Mouse (Mus musculus): ENCODE measurements around the gene Dmrtc2. TPM values are rescaled to one million over a fixed set of nuclear protein-coding genes. Genes with fewer than 3 reads are reported as not detected.

Gene Dmrtc2
- total RNA-seq, 2 experiments from 2014 or later, result not detected

- no peak for DNase-seq
- H3K27ac ChIP-seq, result no peak overlapping the region
- no peak overlapping the region for H3K4me3 ChIP-seq
- intact Hi-C loops (cut with DNase I), result loop anchor here (10.0 kb wide), 1 partner anchor 768 kb away; the partner anchor contains the start of gene Zfp112
- no peak for TF ChIP-seq CTCF (IDR thresholded peaks at IDR 0.05)
Measured at GRCm38 (mm10) chr7:24882416-24883199, 12.8 kb downstream of the Dmrtc2 start.

- peak; percentile 78 for TF ChIP-seq CTCF (IDR thresholded peaks at IDR 0.05)
- Histone ChIP-seq H3K4me3 (peak within 1 kb of the TSS; percentile 94), H3K27ac (peak within 1 kb of the TSS; percentile 96)
- intact Hi-C loops (cut with DNase I), result loop anchor here (2.0 to 10.0 kb wide), 2 partner anchors 87 to 769 kb away; partner anchors contain the start of gene Zfp112
- DNase-seq, result peak; percentile 99
Measured at GRCm38 (mm10) chr7:24883896-24884692, 14.2 kb downstream of the Dmrtc2 start, which contains the start of gene Rps19. Gene Rps19, plus strand, starts transcription at chr7:24884371.

- Histone ChIP-seq H3K27ac (peak overlapping the region; percentile 96), H3K4me3 (peak overlapping the region; percentile 94)
- intact Hi-C loops (cut with DNase I), result loop anchor here (2.0 to 10.0 kb wide), 2 partner anchors 86 to 770 kb away; partner anchors contain the start of gene Zfp112
- no peak for TF ChIP-seq CTCF (IDR thresholded peaks at IDR 0.05)
- DNase-seq, result no peak
Measured at GRCm38 (mm10) chr7:24884693-24885291, 14.9 kb downstream of the Dmrtc2 start.

GRCm38 (mm10) chr7:24885468-24886307 is 15.8 kb downstream of the Dmrtc2 start:
- Histone ChIP-seq H3K4me3 (peak overlapping the region; percentile 94), H3K27ac (peak overlapping the region; percentile 96)
- intact Hi-C loops (cut with DNase I), result loop anchor here (2.0 to 10.0 kb wide), 2 partner anchors 85 to 771 kb away; partner anchors contain the start of gene Zfp112
- no peak for TF ChIP-seq CTCF (IDR thresholded peaks at IDR 0.05)
- no peak for DNase-seq

GRCm38 (mm10) chr7:24886308-24886633 is 16.4 kb downstream of the Dmrtc2 start:
- peak overlapping the region; percentile 96 for H3K27ac ChIP-seq
- intact Hi-C loops (cut with DNase I), result loop anchor here (10.0 kb wide), 1 partner anchor 771 kb away; the partner anchor contains the start of gene Zfp112
- TF ChIP-seq CTCF (IDR thresholded peaks at IDR 0.05), result no peak
- peak overlapping the region; percentile 94 for H3K4me3 ChIP-seq
- DNase-seq, result no peak

- no peak for TF ChIP-seq CTCF (IDR thresholded peaks at IDR 0.05)
- H3K27ac ChIP-seq, result peak overlapping the region; percentile 8; the same call in 1 of the 2 replicates
- intact Hi-C loops (cut with DNase I), result loop anchor here (10.0 kb wide), 1 partner anchor 772 kb away; the partner anchor contains the start of gene Zfp112
- DNase-seq, result no peak
- no peak overlapping the region for H3K4me3 ChIP-seq
Measured at GRCm38 (mm10) chr7:24887096-24887495, 17.2 kb downstream of the Dmrtc2 start.

GRCm38 (mm10) chr7:24889431-24890220 is 19.8 kb downstream of the Dmrtc2 start:
- DNase-seq, result no peak
- no peak for TF ChIP-seq CTCF (IDR thresholded peaks at IDR 0.05)
- no peak overlapping the region; the same call in 1 of the 2 replicates for H3K27ac ChIP-seq
- intact Hi-C loops (cut with DNase I), result loop anchor here (1.0 to 10.0 kb wide), 3 partner anchors 15 to 775 kb away; partner anchors contain the start of gene Zfp112
- H3K4me3 ChIP-seq, result no peak overlapping the region

GRCm38 (mm10) chr7:24890281-24891216 is 20.7 kb downstream of the Dmrtc2 start:
- no peak; the same call in none of the 2 replicates for TF ChIP-seq CTCF (IDR thresholded peaks at IDR 0.05)
- H3K27ac ChIP-seq, result no peak overlapping the region; the same call in 1 of the 2 replicates
- intact Hi-C loops (cut with DNase I), result loop anchor here (1.0 to 2.0 kb wide), 2 partner anchors 14 to 75 kb away; no protein-coding TSS in a partner anchor
- DNase-seq, result peak; percentile 73
- no peak overlapping the region for H3K4me3 ChIP-seq

GRCm38 (mm10) chr7:24891241-24892124 is 21.6 kb downstream of the Dmrtc2 start:
- no peak for TF ChIP-seq CTCF (IDR thresholded peaks at IDR 0.05)
- Histone ChIP-seq H3K27ac (no peak overlapping the region), H3K4me3 (no peak overlapping the region)
- DNase-seq, result no peak
- intact Hi-C loops (cut with DNase I), result loop anchor here (2.0 kb wide), 1 partner anchor 13 kb away; no protein-coding TSS in a partner anchor

Measured in gastrocnemius, adult 2 months (tissue).